Mouse (Mus musculus) forebrain, embryonic 11.5 days (tissue): ENCODE results near the gene Mgea5. TPM values are rescaled to one million over a fixed set of nuclear protein-coding genes. Genes with fewer than 3 reads are reported as not detected.

Experiments used
- ATAC-seq: fragments of 200-750 bp; cut with Nextera tagmentation; replicated peaks from 2 replicates; pipeline ENCODE4 v1.8.0; 2017; ENCODE audit warnings: moderate TSS enrichment; ENCODE audit not compliant: low FRiP score
- DNase-seq: peaks from one replicate; pipeline ENCODE4 v3.0.0-alpha.2; 2017; ENCODE audit warnings: low spot score
- H3K27ac ChIP-seq: fragments of 300-500 bp; sonication (generic); 2 replicates; pipeline ENCODE4 v1.5.1; 2014; ENCODE audit warnings: low read depth, low read length
- H3K27me3 ChIP-seq: fragments of 300-500 bp; sonication (generic); 2 replicates; pipeline ENCODE4 v1.6.1; 2014; ENCODE audit warnings: mild to moderate bottlenecking, low read length, mixed read lengths; ENCODE audit not compliant: control insufficient read depth, insufficient read depth
- H3K36me3 ChIP-seq: fragments of 300-500 bp; sonication (generic); 2 replicates; pipeline ENCODE4 v1.6.1; 2014; ENCODE audit warnings: mild to moderate bottlenecking, low read length, moderate library complexity, mixed read lengths; ENCODE audit not compliant: control insufficient read depth, insufficient read depth
- H3K4me1 ChIP-seq: fragments of 300-500 bp; sonication (generic); replicated peaks from 2 replicates; pipeline ENCODE4 v1.6.1; 2014; ENCODE audit warnings: low read length, mixed read lengths; ENCODE audit not compliant: control insufficient read depth, insufficient read depth
- H3K4me2 ChIP-seq: fragments of 300-500 bp; sonication (generic); 2 replicates; pipeline ENCODE4 v1.6.1; 2014; ENCODE audit warnings: low read depth, mild to moderate bottlenecking, low read length, moderate library complexity, mixed read lengths; ENCODE audit not compliant: severe bottlenecking
- H3K4me3 ChIP-seq: fragments of 300-500 bp; sonication (generic); 2 replicates; pipeline ENCODE4 v1.5.1; 2014; ENCODE audit warnings: low read depth, low read length
- H3K9ac ChIP-seq: fragments of 300-500 bp; sonication (generic); 2 replicates; pipeline ENCODE4 v1.6.1; 2014; ENCODE audit warnings: low read length
- H3K9me3 ChIP-seq: fragments of 300-500 bp; sonication (generic); 2 replicates; pipeline ENCODE4 v1.6.1; 2016; ENCODE audit warnings: low read length, mixed read lengths; ENCODE audit not compliant: control insufficient read depth
- WGBS: fragments of 180-500 bp; shearing (Covaris S2); extraction: QIAGEN DNeasy Blood & Tissue Kit; methylation state at CpG from one replicate; pipeline ENCODE4 v1.1.7; 2014; 5-methylcytosine and 5-hydroxymethylcytosine counted together
- polyA plus RNA-seq: library from polyadenylated mRNA; unstranded; fragments of >200 nt; fragmentation: Nextera tagmentation; extraction: Ambion mirVana; gene quantifications from 2 replicates; pipeline ENCODE4 v1.2.1, GENCODE M21; 2014

Mgea5 gene
- 83.4 and 88.9 TPM in 2 replicates for polyA plus RNA-seq

- Histone ChIP-seq H3K4me1 (peaks cover 8% of the 10 kb centered on the region; the same call in 1 of the 2 replicates), H3K9me3 (no peaks in the 10 kb centered on the region), H3K27me3 (no peaks in the 10 kb centered on the region), H3K4me2 (peak within 1 kb of the TSS; percentile 75), H3K36me3 (no peaks in the 10 kb centered on the region; the same call in 1 of the 2 replicates), H3K27ac (peak within 1 kb of the TSS; percentile 97), H3K9ac (peak within 1 kb of the TSS; percentile 90), H3K4me3 (peak within 1 kb of the TSS; percentile 89)
- ATAC-seq (peak; percentile 96), DNase-seq (peak; percentile 99)
- WGBS, result under 1% methylated on average over 54 of the region's 71 CpGs
Observed at GRCm38 (mm10) chr19:45783181-45783932, at the start of gene Mgea5. Gene Mgea5 (minus strand): TSS chr19:45783837.

GRCm38 (mm10) chr19:45830679-45831078 lies 47.0 kb upstream of the Mgea5 start:
- Histone ChIP-seq H3K4me2 (no peak overlapping the region), H3K4me3 (no peak overlapping the region), H3K36me3 (no peaks in the 10 kb centered on the region), H3K4me1 (no peaks in the 10 kb centered on the region), H3K27me3 (no peaks in the 10 kb centered on the region), H3K9ac (no peak overlapping the region), H3K27ac (no peak overlapping the region), H3K9me3 (no peaks in the 10 kb centered on the region)
- ATAC-seq, result no peak
- no peak for DNase-seq
- 82% methylated on average over 2 of the region's 2 CpGs for WGBS

GRCm38 (mm10) chr19:45827736-45828135 lies 44.1 kb upstream of the Mgea5 start:
- Histone ChIP-seq H3K27me3 (no peaks in the 10 kb centered on the region), H3K36me3 (no peaks in the 10 kb centered on the region), H3K4me1 (no peaks in the 10 kb centered on the region), H3K9me3 (no peaks in the 10 kb centered on the region), H3K27ac (no peak overlapping the region), H3K4me2 (no peak overlapping the region), H3K4me3 (no peak overlapping the region), H3K9ac (no peak overlapping the region)
- DNase-seq (no peak), ATAC-seq (no peak)
- WGBS, result 89% methylated on average over 3 of the region's 3 CpGs

GRCm38 (mm10) chr19:45827125-45827524 lies 43.5 kb upstream of the Mgea5 start:
- Histone ChIP-seq H3K27me3 (no peaks in the 10 kb centered on the region), H3K4me1 (no peaks in the 10 kb centered on the region), H3K4me2 (no peak overlapping the region), H3K4me3 (no peak overlapping the region), H3K9me3 (no peaks in the 10 kb centered on the region), H3K9ac (no peak overlapping the region), H3K36me3 (no peaks in the 10 kb centered on the region), H3K27ac (no peak overlapping the region)
- 87% methylated on average over 5 of the region's 5 CpGs for WGBS
- no peak for ATAC-seq
- DNase-seq, result no peak

- Histone ChIP-seq H3K4me2 (no peak overlapping the region), H3K4me3 (no peak overlapping the region), H3K9me3 (no peaks in the 10 kb centered on the region), H3K36me3 (no peaks in the 10 kb centered on the region), H3K4me1 (no peaks in the 10 kb centered on the region), H3K27ac (no peak overlapping the region), H3K27me3 (no peaks in the 10 kb centered on the region), H3K9ac (no peak overlapping the region)
- DNase-seq, result no peak
- no peak for ATAC-seq
- 86% methylated on average over 3 of the region's 3 CpGs for whole genome bisulfite sequencing
Observed at GRCm38 (mm10) chr19:45826146-45826545, 42.5 kb upstream of the Mgea5 start.

- H3K9ac ChIP-seq, result no peak overlapping the region
- WGBS, result 75% methylated on average over 5 of the region's 5 CpGs
- H3K4me3 ChIP-seq, result no peak overlapping the region
- no peak for DNase-seq
- no peak for ATAC-seq
- H3K36me3 ChIP-seq, result no peaks in the 10 kb centered on the region
- H3K27ac ChIP-seq, result no peak overlapping the region
- H3K9me3 ChIP-seq, result no peaks in the 10 kb centered on the region
- no peak overlapping the region for H3K4me2 ChIP-seq
- no peaks in the 10 kb centered on the region for H3K27me3 ChIP-seq
- 0 out of 2 replicates have a peak, but pooled peaks cover under 1% of the 10 kb centered on the region for H3K4me1 ChIP-seq
Observed at GRCm38 (mm10) chr19:45821832-45822231, 38.2 kb upstream of the Mgea5 start.

GRCm38 (mm10) chr19:45817816-45818490 lies 34.3 kb upstream of the Mgea5 start:
- H3K4me3 ChIP-seq, result no peak overlapping the region
- WGBS, result 76% methylated on average over 11 of the region's 11 CpGs
- H3K9ac ChIP-seq, result no peak overlapping the region
- no peaks in the 10 kb centered on the region for H3K36me3 ChIP-seq
- H3K9me3 ChIP-seq, result no peaks in the 10 kb centered on the region
- DNase-seq, result no peak
- ATAC-seq, result no peak
- no peaks in the 10 kb centered on the region; the same call in 1 of the 2 replicates for H3K27me3 ChIP-seq
- H3K4me1 ChIP-seq, result peaks cover 14% of the 10 kb centered on the region
- H3K4me2 ChIP-seq, result no peak overlapping the region
- H3K27ac ChIP-seq, result no peak overlapping the region

- H3K9ac ChIP-seq, result no peak overlapping the region
- no peak overlapping the region for H3K4me2 ChIP-seq
- 15% methylated on average over 8 of the region's 8 CpGs for WGBS
- ATAC-seq (no peak), DNase-seq (no peak)
- H3K4me3 ChIP-seq, result no peak overlapping the region
- no peaks in the 10 kb centered on the region for H3K36me3 ChIP-seq
- H3K27me3 ChIP-seq, result no peaks in the 10 kb centered on the region; the same call in 1 of the 2 replicates
- H3K4me1 ChIP-seq, result peaks cover 23% of the 10 kb centered on the region
- H3K27ac ChIP-seq, result no peak overlapping the region
- no peaks in the 10 kb centered on the region for H3K9me3 ChIP-seq
Observed at GRCm38 (mm10) chr19:45816727-45817126, 33.1 kb upstream of the Mgea5 start.
